Mouse (Mus musculus): ENCODE data around the gene Adamts17. TPM values are rescaled to one million over a fixed set of nuclear protein-coding genes. Genes with fewer than 3 reads are reported as not detected.
A peak's percentile ranks its signal among the peaks of the same experiment; 100 is the strongest.

The Adamts17 gene
- polyA plus RNA-seq, 1 experiment from 2014 or later, result 12.9 TPM

GRCm38 (mm10) chr7:67149707-67150106 is 310.2 kb downstream of the Adamts17 start:
- peaks cover 4% of the 10 kb centered on the region; the same call in 1 of the 2 replicates for H3K9me3 ChIP-seq
- H3K27me3 ChIP-seq, result no peaks in the 10 kb centered on the region
- no peak for ATAC-seq (ENCODE audit: insufficient number of reproducible peaks, insufficient read depth, low FRiP score, low TSS enrichment, low read depth)
- no peak overlapping the region for H3K9ac ChIP-seq (replicated peaks)
- H3K4me3 ChIP-seq (replicated peaks), result no peak overlapping the region
- H3K4me2 ChIP-seq, result no peak overlapping the region
- no peak overlapping the region for H3K27ac ChIP-seq
- H3K4me1 ChIP-seq (replicated peaks), result peaks cover 45% of the 10 kb centered on the region
- H3K36me3 ChIP-seq, result peaks cover 8% of the 10 kb centered on the region
- WGBS, result 98% methylated on average over 16 of the region's 16 CpGs

- Histone ChIP-seq H3K27me3 (no peaks in the 10 kb centered on the region), H3K4me1 (replicated peaks) (peaks cover 18% of the 10 kb centered on the region), H3K36me3 (peaks cover 8% of the 10 kb centered on the region), H3K9ac (replicated peaks) (no peak overlapping the region), H3K9me3 (peaks cover 6% of the 10 kb centered on the region; the same call in 1 of the 2 replicates), H3K4me2 (no peak overlapping the region), H3K4me3 (replicated peaks) (no peak overlapping the region), H3K27ac (0 out of 2 replicates have a peak overlapping the region, but pooled peaks have one; percentile 37)
- 5% methylated on average over 3 of the region's 3 CpGs for WGBS
- ATAC-seq (ENCODE audit: insufficient number of reproducible peaks, insufficient read depth, low FRiP score, low TSS enrichment, low read depth), result no peak
Observed at GRCm38 (mm10) chr7:67152626-67153025, 313.1 kb downstream of the Adamts17 start.

- Histone ChIP-seq H3K4me2 (no peak overlapping the region), H3K9me3 (peaks cover 5% of the 10 kb centered on the region; the same call in 1 of the 2 replicates), H3K4me1 (replicated peaks) (no peaks in the 10 kb centered on the region), H3K36me3 (no peaks in the 10 kb centered on the region), H3K9ac (replicated peaks) (no peak overlapping the region), H3K27me3 (no peaks in the 10 kb centered on the region), H3K27ac (no peak overlapping the region), H3K4me3 (replicated peaks) (no peak overlapping the region)
- no peak for ATAC-seq (ENCODE audit: insufficient number of reproducible peaks, insufficient read depth, low FRiP score, low TSS enrichment, low read depth)
- 92% methylated on average over 8 of the region's 8 CpGs for WGBS
Observed at GRCm38 (mm10) chr7:67162135-67162534, 322.6 kb downstream of the Adamts17 start.

- no peak overlapping the region for H3K27ac ChIP-seq
- no peak overlapping the region for H3K4me2 ChIP-seq
- H3K9me3 ChIP-seq, result peaks cover 5% of the 10 kb centered on the region; the same call in 1 of the 2 replicates
- H3K9ac ChIP-seq (replicated peaks), result no peak overlapping the region
- ATAC-seq (ENCODE audit: insufficient number of reproducible peaks, insufficient read depth, low FRiP score, low TSS enrichment, low read depth), result no peak
- WGBS, result 61% methylated on average over 9 of the region's 9 CpGs
- peaks cover 14% of the 10 kb centered on the region for H3K4me1 ChIP-seq (replicated peaks)
- H3K4me3 ChIP-seq (replicated peaks), result no peak overlapping the region
- H3K27me3 ChIP-seq, result no peaks in the 10 kb centered on the region
- H3K36me3 ChIP-seq, result no peaks in the 10 kb centered on the region
Observed at GRCm38 (mm10) chr7:67168288-67168687, 328.8 kb downstream of the Adamts17 start.

GRCm38 (mm10) chr7:67168763-67169569 is 329.4 kb downstream of the Adamts17 start:
- H3K4me1 ChIP-seq (replicated peaks), result peaks cover 14% of the 10 kb centered on the region
- ATAC-seq (ENCODE audit: insufficient number of reproducible peaks, insufficient read depth, low FRiP score, low TSS enrichment, low read depth), result no peak
- peaks cover 5% of the 10 kb centered on the region; the same call in 1 of the 2 replicates for H3K9me3 ChIP-seq
- H3K27me3 ChIP-seq, result no peaks in the 10 kb centered on the region
- 71% methylated on average over 9 of the region's 9 CpGs for WGBS
- H3K27ac ChIP-seq, result no peak overlapping the region
- no peak overlapping the region for H3K4me2 ChIP-seq
- H3K4me3 ChIP-seq (replicated peaks), result no peak overlapping the region
- H3K9ac ChIP-seq (replicated peaks), result no peak overlapping the region
- no peaks in the 10 kb centered on the region for H3K36me3 ChIP-seq

GRCm38 (mm10) chr7:67173522-67174195 is 334.1 kb downstream of the Adamts17 start:
- Histone ChIP-seq H3K9ac (replicated peaks) (no peak overlapping the region), H3K36me3 (no peaks in the 10 kb centered on the region), H3K27ac (no peak overlapping the region), H3K4me3 (replicated peaks) (no peak overlapping the region), H3K4me1 (replicated peaks) (peaks cover 6% of the 10 kb centered on the region), H3K9me3 (no peaks in the 10 kb centered on the region), H3K4me2 (no peak overlapping the region), H3K27me3 (no peaks in the 10 kb centered on the region)
- WGBS, result 75% methylated on average over 2 of the region's 2 CpGs
- ATAC-seq (ENCODE audit: insufficient number of reproducible peaks, insufficient read depth, low FRiP score, low TSS enrichment, low read depth), result no peak

- no peak for ATAC-seq (ENCODE audit: insufficient number of reproducible peaks, insufficient read depth, low FRiP score, low TSS enrichment, low read depth)
- Histone ChIP-seq H3K27me3 (no peaks in the 10 kb centered on the region), H3K27ac (no peak overlapping the region), H3K9ac (replicated peaks) (no peak overlapping the region), H3K4me1 (replicated peaks) (no peaks in the 10 kb centered on the region), H3K36me3 (no peaks in the 10 kb centered on the region), H3K4me2 (no peak overlapping the region), H3K9me3 (no peaks in the 10 kb centered on the region), H3K4me3 (replicated peaks) (no peak overlapping the region)
- 26% methylated on average over 4 of the region's 4 CpGs for WGBS
Observed at GRCm38 (mm10) chr7:67183786-67184185, 344.3 kb downstream of the Adamts17 start.

- no peak overlapping the region for H3K4me3 ChIP-seq (replicated peaks)
- H3K27ac ChIP-seq, result no peak overlapping the region
- WGBS, result 15% methylated on average over 10 of the region's 10 CpGs
- H3K4me1 ChIP-seq (replicated peaks), result 0 out of 2 replicates have a peak, but pooled peaks cover 6% of the 10 kb centered on the region
- ATAC-seq (ENCODE audit: insufficient number of reproducible peaks, insufficient read depth, low FRiP score, low TSS enrichment, low read depth), result no peak
- no peak overlapping the region for H3K4me2 ChIP-seq
- H3K36me3 ChIP-seq, result no peaks in the 10 kb centered on the region
- no peaks in the 10 kb centered on the region for H3K9me3 ChIP-seq
- 0 out of 2 replicates have a peak, but pooled peaks cover 3% of the 10 kb centered on the region for H3K27me3 ChIP-seq
- no peak overlapping the region for H3K9ac ChIP-seq (replicated peaks)
Observed at GRCm38 (mm10) chr7:67199412-67199811, 359.9 kb downstream of the Adamts17 start.

Other genes starting within 250 kb of the Adamts17 start
- gene Asb7, start 150.1 kb upstream of the Adamts17 start, polyA plus RNA-seq (2016; fragmentation: Nextera tagmentation; extraction: Ambion mirVana), result 18.0 TPM in 2 replicates
- 19.3 and 25.6 TPM in 2 replicates for gene Lins1, start 149.8 kb upstream of the Adamts17 start, polyA plus RNA-seq (2016; fragmentation: Nextera tagmentation; extraction: Ambion mirVana)
- 2.4 and 2.7 TPM in 2 replicates for gene Cers3, start 96.2 kb upstream of the Adamts17 start, polyA plus RNA-seq (2016; fragmentation: Nextera tagmentation; extraction: Ambion mirVana)

All from limb, embryonic 12.5 days (tissue).